ENCODE assay signal across 7 mouse cellular contexts in genomic region chr13:117025226-117026067, GRCm38 (mm10). TPM values are rescaled to one million over a fixed set of nuclear protein-coding genes. Genes with fewer than 3 reads are reported as not detected.
DNase-seq lines count a peak whose midpoint lies in the region; ATAC-seq lines count a peak whose summit lies in the region.

TSS of gene Parp8 (minus strand) at chr13:117025537.

- WGBS in embryonic facial prominence, embryonic 10.5 days: under 1% methylated on average over 65 of the region's 67 CpGs
- 0% methylated on average over 65 of the region's 67 CpGs for WGBS in intestine, embryonic 15.5 days
- WGBS in midbrain, embryonic 10.5 days: 1% methylated on average over 63 of the region's 67 CpGs

- no peaks in the 10 kb centered on the region for H3K36me3 ChIP-seq in embryonic facial prominence, embryonic 10.5 days (replicated peaks)
- H3K36me3 ChIP-seq in intestine, embryonic 15.5 days: no peaks in the 10 kb centered on the region
- no peaks in the 10 kb centered on the region for H3K36me3 ChIP-seq in midbrain, embryonic 10.5 days

- no peaks in the 10 kb centered on the region for H3K9me3 ChIP-seq in embryonic facial prominence, embryonic 10.5 days
- H3K9me3 ChIP-seq in intestine, embryonic 15.5 days: no peaks in the 10 kb centered on the region
- H3K9me3 ChIP-seq in midbrain, embryonic 10.5 days (replicated peaks): no peaks in the 10 kb centered on the region

- H3K27me3 ChIP-seq in embryonic facial prominence, embryonic 10.5 days (replicated peaks; ENCODE audit: low read depth, poor library complexity, severe bottlenecking): peaks cover 24% of the 10 kb centered on the region
- H3K27me3 ChIP-seq in intestine, embryonic 15.5 days (replicated peaks): no peaks in the 10 kb centered on the region
- peaks cover 25% of the 10 kb centered on the region for H3K27me3 ChIP-seq in midbrain, embryonic 10.5 days (ENCODE audit: low read depth, poor library complexity, severe bottlenecking)

- H3K27ac ChIP-seq in embryonic facial prominence, embryonic 10.5 days (replicated peaks): peak within 1 kb of the TSS; percentile 93
- H3K27ac ChIP-seq in intestine, embryonic 15.5 days: peak within 1 kb of the TSS; percentile 86
- peak within 1 kb of the TSS; percentile 97 for H3K27ac ChIP-seq in midbrain, embryonic 10.5 days (replicated peaks)

- H3K4me3 ChIP-seq in embryonic facial prominence, embryonic 10.5 days: peak within 1 kb of the TSS; percentile 85
- H3K4me3 ChIP-seq in intestine, embryonic 15.5 days (replicated peaks): peak within 1 kb of the TSS; percentile 81
- H3K4me3 ChIP-seq in midbrain, embryonic 10.5 days: peak within 1 kb of the TSS; percentile 84

- peak within 1 kb of the TSS; percentile 97 for H3K4me2 ChIP-seq in intestine, embryonic 15.5 days (replicated peaks)

- DNase-seq in adrenal gland, postnatal 14 days: peak; percentile 68
- peak; percentile 83 for DNase-seq in embryonic facial prominence, embryonic 10.5 days (ENCODE audit: low spot score)
- peak; percentile 43 to 58 for DNase-seq in gastrocnemius, postnatal 4 days (ENCODE audit: low spot score in 2 of 2)
- peak; percentile 48 for DNase-seq in left cerebral cortex, postnatal 4 days
- peak; percentile 81 for DNase-seq in midbrain, embryonic 10.5 days (ENCODE audit: low spot score)
- DNase-seq in right cerebral cortex, postnatal 4 days: peak; percentile 64

- intact Hi-C loops in left cerebral cortex, postnatal 4 days (cut with DNase I): no loop called here

- peaks cover 25% of the 10 kb centered on the region for H3K4me1 ChIP-seq in embryonic facial prominence, embryonic 10.5 days
- no peaks in the 10 kb centered on the region for H3K4me1 ChIP-seq in intestine, embryonic 15.5 days (replicated peaks)
- peaks cover 33% of the 10 kb centered on the region for H3K4me1 ChIP-seq in midbrain, embryonic 10.5 days

- peak; percentile 62 for ATAC-seq in intestine, embryonic 15.5 days

- H3K9ac ChIP-seq in intestine, embryonic 15.5 days: peak within 1 kb of the TSS; percentile 86

RNA-seq across cellular contexts. Expression of gene Parp8, which starts in this region (rescaled TPM):
- total RNA-seq in adrenal gland, postnatal 14 days (2021): 9.2 and 12.2 TPM in 2 replicates
- 10.4 and 13.1 TPM in 2 replicates for polyA plus RNA-seq in embryonic facial prominence, embryonic 10.5 days (2016; fragmentation: Nextera tagmentation; extraction: Ambion mirVana)
- 10 to 100 TPM; 19.6 to 22.2 TPM for total RNA-seq in gastrocnemius, postnatal 4 days (2021)
- polyA plus RNA-seq in intestine, embryonic 15.5 days (2015; fragmentation: Nextera tagmentation; extraction: Ambion mirVana): 8.5 and 8.8 TPM in 2 replicates
- 10 to 100 TPM; 62.5 to 62.8 TPM for total RNA-seq in left cerebral cortex, postnatal 4 days (2021)
- polyA plus RNA-seq in midbrain, embryonic 10.5 days (2016; fragmentation: Nextera tagmentation; extraction: Ambion mirVana): 9.4 and 9.8 TPM in 2 replicates

Comparison
In these comparisons a context has a peak if more than half of its experiments do, and no peak if none do; other contexts are left out.
1. Peak in every context shown above with its lines: DNase-seq, ATAC-seq, H3K4me3 ChIP-seq and H3K27ac ChIP-seq.